Mouse (Mus musculus): ENCODE measurements around the gene Pnpla3. TPM values are rescaled to one million over a fixed set of nuclear protein-coding genes. Genes with fewer than 3 reads are reported as not detected.

Pnpla3 gene
- polyA plus RNA-seq, 1 experiment = 0.61 TPM

DNA sequence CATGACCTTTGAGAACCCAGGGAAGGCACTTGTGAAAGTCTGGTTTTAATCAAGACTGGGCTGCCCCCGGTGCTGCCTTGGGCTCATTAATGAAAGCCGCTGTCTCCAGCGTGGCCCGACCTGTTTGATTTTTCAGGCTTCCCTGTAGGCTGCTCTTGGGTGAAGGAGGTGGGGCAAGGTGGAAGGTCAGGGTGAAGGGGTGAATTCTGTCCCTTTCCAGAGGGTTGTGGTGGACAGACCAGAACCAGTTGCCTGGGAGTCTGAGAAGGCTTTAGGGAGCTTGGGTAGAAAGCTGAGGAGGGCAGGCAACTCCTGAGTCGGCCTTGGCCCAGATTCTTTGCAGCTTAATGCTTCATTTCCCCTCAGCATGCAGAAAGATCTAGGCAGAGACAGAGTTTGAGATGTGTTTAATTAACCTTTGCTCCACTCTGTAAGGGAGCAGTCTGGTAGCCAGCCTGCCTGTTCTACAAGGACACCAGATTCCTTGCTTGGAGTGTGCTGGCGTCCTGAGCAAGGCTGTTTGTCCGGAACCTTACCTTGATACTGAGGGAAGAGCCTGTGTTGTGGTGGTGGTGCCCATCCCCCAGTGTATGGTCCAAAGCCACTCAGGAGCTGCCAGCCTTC, 48.9 kb downstream of the Pnpla3 start:
- peaks cover 4% of the 10 kb centered on the region; the same call in 1 of the 2 replicates for H3K36me3 ChIP-seq (ENCODE audit: control insufficient read depth, insufficient read depth, low read length, poor library complexity, severe bottlenecking)
- H3K27me3 ChIP-seq (ENCODE audit: control insufficient read depth, insufficient read depth, low read length, poor library complexity, severe bottlenecking) = no peaks in the 10 kb centered on the region
- H3K27ac ChIP-seq (ENCODE audit: insufficient read depth, low read length) = no peak overlapping the region
- no peak for TF ChIP-seq EP300 (IDR thresholded peaks at IDR 0.05; ENCODE audit: insufficient read depth, low read depth, low read length)
- TF ChIP-seq CTCF (IDR thresholded peaks at IDR 0.05; ENCODE audit: low read depth, low read length) = no peak
- peaks cover 2% of the 10 kb centered on the region for H3K4me1 ChIP-seq (ENCODE audit: control insufficient read depth, insufficient read depth, low read length)
- no peak overlapping the region for H3K4me3 ChIP-seq (ENCODE audit: low read depth, low read length)
- no peaks in the 10 kb centered on the region for H3K9me3 ChIP-seq (replicated peaks; ENCODE audit: control insufficient read depth, insufficient read depth, low read length, poor library complexity, severe bottlenecking)
- no peak overlapping the region for H3K9ac ChIP-seq (ENCODE audit: low read depth, poor library complexity, severe bottlenecking)

DNA sequence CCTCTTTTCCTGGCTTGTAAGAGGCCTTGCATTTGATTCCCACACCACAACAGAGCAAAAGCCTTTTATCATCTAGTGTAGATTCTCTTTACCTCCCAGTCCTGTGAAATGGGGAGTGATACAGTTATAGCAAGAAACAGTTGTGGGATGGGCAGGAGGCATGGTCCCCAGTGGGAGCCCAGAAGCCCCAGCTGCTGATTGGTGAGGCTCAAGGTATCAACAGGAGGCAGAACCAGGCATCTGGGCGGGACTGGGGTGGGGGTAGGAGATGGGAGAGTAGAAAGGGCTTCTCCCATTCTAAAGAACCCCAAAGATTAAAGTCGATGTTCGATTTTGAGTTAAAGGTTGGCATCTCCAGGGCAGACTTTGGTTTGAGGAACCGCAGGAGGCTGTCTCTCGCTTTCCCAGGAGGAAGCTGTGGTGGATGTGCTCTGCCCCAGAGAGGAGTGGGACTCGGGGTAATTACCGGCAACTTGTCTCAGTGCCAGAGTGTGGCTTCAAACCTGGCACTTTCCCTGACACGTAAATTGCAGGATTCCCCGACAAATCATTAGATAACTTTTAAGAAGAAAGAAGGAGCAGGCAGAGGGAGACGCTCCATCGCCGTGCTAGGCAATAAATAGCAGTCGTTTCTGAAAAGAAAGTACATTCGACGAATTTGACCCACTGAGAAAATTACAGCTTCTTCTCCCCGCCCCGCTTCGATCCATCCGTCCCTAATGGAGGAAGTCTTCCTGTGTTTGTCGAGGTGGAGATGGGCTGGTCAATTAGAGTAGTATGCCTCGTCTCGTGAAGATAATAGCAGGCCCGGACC, 50.5 kb downstream of the Pnpla3 start:
- Histone ChIP-seq H3K27ac (ENCODE audit: insufficient read depth, low read length) (no peak overlapping the region), H3K9me3 (replicated peaks; ENCODE audit: control insufficient read depth, insufficient read depth, low read length, poor library complexity, severe bottlenecking) (no peaks in the 10 kb centered on the region), H3K9ac (ENCODE audit: low read depth, poor library complexity, severe bottlenecking) (no peak overlapping the region), H3K27me3 (ENCODE audit: control insufficient read depth, insufficient read depth, low read length, poor library complexity, severe bottlenecking) (no peaks in the 10 kb centered on the region), H3K36me3 (ENCODE audit: control insufficient read depth, insufficient read depth, low read length, poor library complexity, severe bottlenecking) (peaks cover 4% of the 10 kb centered on the region; the same call in 1 of the 2 replicates), H3K4me1 (ENCODE audit: control insufficient read depth, insufficient read depth, low read length) (peaks cover 2% of the 10 kb centered on the region), H3K4me3 (ENCODE audit: low read depth, low read length) (no peak overlapping the region)
- no peak for TF ChIP-seq EP300 (IDR thresholded peaks at IDR 0.05; ENCODE audit: insufficient read depth, low read depth, low read length)

DNA sequence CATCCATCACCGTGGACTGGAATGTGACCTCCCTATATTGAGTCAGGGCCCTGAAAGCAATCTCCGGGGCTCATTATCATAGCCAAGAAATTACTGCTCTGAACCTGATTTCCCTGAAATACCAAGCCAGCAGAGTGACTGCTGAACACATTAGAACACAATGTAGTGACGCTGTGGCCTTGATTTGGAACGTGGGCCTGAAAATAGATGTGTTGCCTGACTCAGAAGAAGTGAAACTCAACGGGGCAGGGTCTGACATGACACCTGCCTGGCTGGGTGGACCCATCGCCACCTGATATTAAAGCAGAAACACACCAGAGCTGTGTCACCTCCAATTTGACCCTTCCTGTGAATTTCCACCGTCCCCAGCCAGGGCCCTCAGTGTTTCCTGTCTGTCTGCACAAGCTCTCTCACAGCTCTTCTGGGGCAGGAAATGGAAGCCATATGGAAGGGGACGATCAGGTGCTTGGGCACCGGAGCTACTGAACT, 51.2 kb downstream of the Pnpla3 start:
- H3K36me3 ChIP-seq (ENCODE audit: control insufficient read depth, insufficient read depth, low read length, poor library complexity, severe bottlenecking) = peaks cover 4% of the 10 kb centered on the region; the same call in 1 of the 2 replicates
- no peaks in the 10 kb centered on the region for H3K27me3 ChIP-seq (ENCODE audit: control insufficient read depth, insufficient read depth, low read length, poor library complexity, severe bottlenecking)
- TF ChIP-seq POLR2A (IDR thresholded peaks at IDR 0.05; ENCODE audit: insufficient read depth, low read length) = no peak
- TF ChIP-seq CTCF (IDR thresholded peaks at IDR 0.05; ENCODE audit: low read depth, low read length) = no peak
- TF ChIP-seq EP300 (IDR thresholded peaks at IDR 0.05; ENCODE audit: insufficient read depth, low read depth, low read length) = no peak
- no peak overlapping the region for H3K4me3 ChIP-seq (ENCODE audit: low read depth, low read length)
- H3K4me1 ChIP-seq (ENCODE audit: control insufficient read depth, insufficient read depth, low read length) = peaks cover 3% of the 10 kb centered on the region
- H3K27ac ChIP-seq (ENCODE audit: insufficient read depth, low read length) = no peak overlapping the region
- H3K9me3 ChIP-seq (replicated peaks; ENCODE audit: control insufficient read depth, insufficient read depth, low read length, poor library complexity, severe bottlenecking) = no peaks in the 10 kb centered on the region
- H3K9ac ChIP-seq (ENCODE audit: low read depth, poor library complexity, severe bottlenecking) = no peak overlapping the region

DNA sequence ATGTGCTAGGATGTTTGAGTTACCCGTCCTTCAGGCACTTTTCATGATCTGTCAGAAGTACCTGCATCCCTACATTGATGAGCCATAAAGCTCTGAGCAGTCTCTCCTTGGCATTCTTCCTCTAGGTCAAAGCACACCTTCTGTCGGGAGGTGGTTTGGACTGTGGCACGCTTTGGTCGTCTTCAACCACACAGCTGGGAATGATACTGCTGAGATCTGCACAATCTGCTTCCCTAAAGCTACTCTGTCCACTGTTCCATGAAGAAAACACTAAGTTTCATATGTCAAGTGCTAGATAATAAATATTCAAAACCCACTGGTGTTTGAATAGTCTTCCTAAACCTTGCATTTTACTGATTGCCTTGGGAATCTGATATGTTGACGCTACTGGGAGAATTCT, 53.9 kb downstream of the Pnpla3 start:
- no peak overlapping the region for H3K27ac ChIP-seq (ENCODE audit: insufficient read depth, low read length)
- H3K4me1 ChIP-seq (ENCODE audit: control insufficient read depth, insufficient read depth, low read length) = peaks cover 1% of the 10 kb centered on the region
- H3K27me3 ChIP-seq (ENCODE audit: control insufficient read depth, insufficient read depth, low read length, poor library complexity, severe bottlenecking) = no peaks in the 10 kb centered on the region
- H3K4me3 ChIP-seq (ENCODE audit: low read depth, low read length) = no peak overlapping the region
- TF ChIP-seq CTCF (IDR thresholded peaks at IDR 0.05; ENCODE audit: low read depth, low read length) (no peak), EP300 (IDR thresholded peaks at IDR 0.05; ENCODE audit: insufficient read depth, low read depth, low read length) (no peak), POLR2A (IDR thresholded peaks at IDR 0.05; ENCODE audit: insufficient read depth, low read length) (no peak)
- H3K36me3 ChIP-seq (ENCODE audit: control insufficient read depth, insufficient read depth, low read length, poor library complexity, severe bottlenecking) = no peaks in the 10 kb centered on the region
- no peaks in the 10 kb centered on the region for H3K9me3 ChIP-seq (replicated peaks; ENCODE audit: control insufficient read depth, insufficient read depth, low read length, poor library complexity, severe bottlenecking)
- no peak overlapping the region for H3K9ac ChIP-seq (ENCODE audit: low read depth, poor library complexity, severe bottlenecking)

DNA sequence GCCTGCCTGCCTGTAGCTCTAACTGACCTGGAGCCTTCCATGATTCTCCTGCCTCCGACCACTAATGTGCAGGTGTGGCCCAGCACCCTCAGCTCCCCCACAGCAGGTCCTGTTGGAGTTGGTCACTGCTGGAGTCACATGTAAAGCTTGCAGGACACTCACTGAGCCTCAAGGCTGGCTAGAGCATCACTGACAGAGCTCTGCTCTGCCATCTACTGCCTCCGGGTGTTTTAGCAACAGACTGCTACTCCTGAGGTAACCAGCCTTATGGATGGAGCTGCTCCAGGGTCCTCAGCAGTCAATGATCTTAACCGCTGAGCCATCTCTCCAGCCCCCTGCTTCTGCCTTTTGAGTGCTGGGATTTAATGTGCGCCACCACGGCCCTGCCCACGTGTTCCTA, 55.8 kb downstream of the Pnpla3 start:
- TF ChIP-seq CTCF (IDR thresholded peaks at IDR 0.05; ENCODE audit: low read depth, low read length) (peak; percentile 35), POLR2A (IDR thresholded peaks at IDR 0.05; ENCODE audit: insufficient read depth, low read length) (no peak)
- H3K27ac ChIP-seq (ENCODE audit: insufficient read depth, low read length) = no peak overlapping the region

DNA sequence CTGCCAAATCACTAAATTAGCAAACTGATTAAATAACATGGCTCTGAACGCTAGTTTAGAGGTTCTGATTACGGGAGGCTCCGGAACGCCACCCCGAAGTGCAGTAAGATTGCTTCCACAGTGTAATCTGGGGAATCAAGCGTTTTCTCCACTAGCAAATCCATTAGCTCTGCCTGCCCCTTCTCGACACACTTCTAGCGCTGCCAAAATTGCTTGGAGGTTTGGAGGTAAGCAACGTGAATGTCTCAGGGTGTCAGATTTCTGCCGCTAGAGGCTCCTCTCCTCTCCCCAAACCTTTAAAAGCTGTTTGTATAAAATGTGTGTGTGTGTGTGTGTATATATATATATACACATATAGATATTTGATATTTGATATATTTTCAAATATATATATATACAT, 57.1 kb downstream of the Pnpla3 start:
- H3K27ac ChIP-seq (ENCODE audit: insufficient read depth, low read length) = no peak overlapping the region
- TF ChIP-seq POLR2A (IDR thresholded peaks at IDR 0.05; ENCODE audit: insufficient read depth, low read length) (no peak), CTCF (IDR thresholded peaks at IDR 0.05; ENCODE audit: low read depth, low read length) (no peak), EP300 (IDR thresholded peaks at IDR 0.05; ENCODE audit: insufficient read depth, low read depth, low read length) (no peak)
- no peaks in the 10 kb centered on the region for H3K9me3 ChIP-seq (replicated peaks; ENCODE audit: control insufficient read depth, insufficient read depth, low read length, poor library complexity, severe bottlenecking)
- H3K9ac ChIP-seq (ENCODE audit: low read depth, poor library complexity, severe bottlenecking) = no peak overlapping the region
- no peak overlapping the region for H3K4me3 ChIP-seq (ENCODE audit: low read depth, low read length)
- no peaks in the 10 kb centered on the region for H3K27me3 ChIP-seq (ENCODE audit: control insufficient read depth, insufficient read depth, low read length, poor library complexity, severe bottlenecking)
- H3K36me3 ChIP-seq (ENCODE audit: control insufficient read depth, insufficient read depth, low read length, poor library complexity, severe bottlenecking) = no peaks in the 10 kb centered on the region
- H3K4me1 ChIP-seq (ENCODE audit: control insufficient read depth, insufficient read depth, low read length) = peaks cover 1% of the 10 kb centered on the region

More for the DNA sequence above, 55.8 kb downstream of the Pnpla3 start:
- Histone ChIP-seq H3K4me1 (ENCODE audit: control insufficient read depth, insufficient read depth, low read length) (peaks cover 1% of the 10 kb centered on the region), H3K9me3 (replicated peaks; ENCODE audit: control insufficient read depth, insufficient read depth, low read length, poor library complexity, severe bottlenecking) (no peaks in the 10 kb centered on the region), H3K36me3 (ENCODE audit: control insufficient read depth, insufficient read depth, low read length, poor library complexity, severe bottlenecking) (no peaks in the 10 kb centered on the region), H3K27me3 (ENCODE audit: control insufficient read depth, insufficient read depth, low read length, poor library complexity, severe bottlenecking) (no peaks in the 10 kb centered on the region), H3K4me3 (ENCODE audit: low read depth, low read length) (no peak overlapping the region), H3K9ac (ENCODE audit: low read depth, poor library complexity, severe bottlenecking) (no peak overlapping the region)
